Mouse (Mus musculus): ENCODE results near the gene Snx29.

DNA sequence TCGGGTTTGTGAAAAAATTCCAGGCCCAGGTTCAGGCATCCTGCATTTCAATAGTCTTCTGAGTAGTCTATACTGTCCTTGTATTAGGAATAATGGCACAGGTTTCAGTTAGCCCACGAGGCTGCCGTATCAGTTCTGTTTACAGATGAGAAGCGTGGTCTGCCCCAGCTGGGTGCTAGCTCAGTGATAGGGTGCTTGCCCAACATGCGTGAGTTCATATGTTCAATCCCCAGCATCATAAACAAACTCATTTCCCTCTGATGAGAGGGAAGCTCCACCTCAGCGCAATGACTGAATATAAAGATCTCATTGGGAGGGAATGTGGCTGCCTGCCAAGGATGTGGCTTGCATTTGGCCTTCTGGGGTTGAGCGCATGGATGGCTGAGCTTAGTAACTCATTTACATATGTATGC is 47.4 kb downstream of the Snx29 start:
- TF ChIP-seq CTCF (IDR thresholded peaks at IDR 0.05; ENCODE audit: borderline replicate concordance, insufficient read depth, low read length) (no peak), POLR2A (IDR thresholded peaks at IDR 0.05; ENCODE audit: low read depth, low read length) (no peak)

Measured in embryonic fibroblast, embryonic 13.5 days (primary cell).